Mouse (Mus musculus) ES-Bruce4 (cell line): ENCODE measurements around the gene Brinp3. TPM values are rescaled to one million over a fixed set of nuclear protein-coding genes. Genes with fewer than 3 reads are reported as not detected.

ENCODE experiments used
- H3K27ac ChIP-seq: 2 replicates; pipeline ENCODE4 v1.5.1; 2012; ENCODE audit warnings: low read length, inconsistent platforms; ENCODE audit not compliant: insufficient read depth
- H3K27me3 ChIP-seq: 2 replicates; pipeline ENCODE4 v1.6.1; 2012; ENCODE audit warnings: mild to moderate bottlenecking, low read length, inconsistent platforms; ENCODE audit not compliant: control insufficient read depth, poor library complexity, insufficient read depth, severe bottlenecking
- H3K36me3 ChIP-seq: 2 replicates; pipeline ENCODE4 v1.6.1; 2012; ENCODE audit warnings: inconsistent platforms, mild to moderate bottlenecking, low read length, moderate library complexity; ENCODE audit not compliant: control insufficient read depth, poor library complexity, insufficient read depth, severe bottlenecking
- H3K4me1 ChIP-seq: one replicate; pipeline ENCODE4 v1.8.1; 2011; ENCODE audit warnings: low read length; ENCODE audit not compliant: control insufficient read depth, insufficient read depth
- H3K4me3 ChIP-seq: 2 replicates; pipeline ENCODE4 v1.5.1; 2011; ENCODE audit warnings: low read depth, mild to moderate bottlenecking, low read length
- H3K9ac ChIP-seq: 2 replicates; pipeline ENCODE4 v1.6.1; 2012; ENCODE audit warnings: low read depth, mild to moderate bottlenecking, inconsistent platforms; ENCODE audit not compliant: poor library complexity, severe bottlenecking
- H3K9me3 ChIP-seq: replicated peaks from 2 replicates; pipeline ENCODE4 v1.6.1; 2012; ENCODE audit warnings: mild to moderate bottlenecking, low read length, inconsistent platforms; ENCODE audit not compliant: control insufficient read depth, poor library complexity, insufficient read depth, severe bottlenecking
- CTCF ChIP-seq: IDR thresholded peaks from one replicate; pipeline ENCODE4 v1.8.1; 2011; ENCODE audit warnings: low read depth, low read length
- EP300 ChIP-seq: IDR thresholded peaks from 2 replicates; pipeline ENCODE4 v1.6.1; 2011; ENCODE audit warnings: low read depth, low read length; ENCODE audit not compliant: insufficient read depth
- POLR2A ChIP-seq: IDR thresholded peaks from one replicate; pipeline ENCODE4 v1.8.1; 2011; ENCODE audit warnings: low read length; ENCODE audit not compliant: insufficient read depth
- polyA plus RNA-seq: library from polyadenylated mRNA; stranded (reverse); fragments of >200 nt; gene quantifications from 2 replicates; pipeline ENCODE4 v1.2.4, GENCODE M21; 2011; ENCODE audit warnings: low read depth; ENCODE audit not compliant: missing spikeins, insufficient read depth, insufficient read length

Gene Brinp3
- polyA plus RNA-seq, 1 experiment, result not detected

DNA sequence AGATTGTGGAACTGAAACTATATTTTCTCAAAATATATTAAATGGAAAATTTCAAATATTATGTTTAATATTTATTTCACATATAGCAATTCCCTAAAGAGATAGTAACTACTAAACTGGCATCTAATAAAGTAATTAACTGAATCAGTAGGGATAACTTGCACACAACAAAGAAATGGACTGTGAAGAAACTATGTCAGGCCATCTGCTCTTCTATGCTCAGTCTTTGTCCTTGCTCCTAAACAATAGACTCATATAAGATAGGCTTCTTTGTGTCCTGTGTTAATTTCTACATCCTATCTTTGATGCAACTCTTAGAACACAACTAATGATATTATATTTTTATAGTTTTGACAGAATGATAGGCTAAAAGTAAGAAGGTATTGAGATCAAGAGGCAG lies 256.5 kb downstream of the Brinp3 start:
- H3K4me3 ChIP-seq, result no peak overlapping the region
- H3K9me3 ChIP-seq, result no peaks in the 10 kb centered on the region
- no peaks in the 10 kb centered on the region for H3K36me3 ChIP-seq
- H3K27ac ChIP-seq, result no peak overlapping the region
- no peaks in the 10 kb centered on the region for H3K27me3 ChIP-seq
- TF ChIP-seq CTCF, result no peak
- TF ChIP-seq POLR2A, result no peak
- no peak for TF ChIP-seq EP300
- H3K4me1 ChIP-seq, result no peaks in the 10 kb centered on the region
- no peak overlapping the region for H3K9ac ChIP-seq

DNA sequence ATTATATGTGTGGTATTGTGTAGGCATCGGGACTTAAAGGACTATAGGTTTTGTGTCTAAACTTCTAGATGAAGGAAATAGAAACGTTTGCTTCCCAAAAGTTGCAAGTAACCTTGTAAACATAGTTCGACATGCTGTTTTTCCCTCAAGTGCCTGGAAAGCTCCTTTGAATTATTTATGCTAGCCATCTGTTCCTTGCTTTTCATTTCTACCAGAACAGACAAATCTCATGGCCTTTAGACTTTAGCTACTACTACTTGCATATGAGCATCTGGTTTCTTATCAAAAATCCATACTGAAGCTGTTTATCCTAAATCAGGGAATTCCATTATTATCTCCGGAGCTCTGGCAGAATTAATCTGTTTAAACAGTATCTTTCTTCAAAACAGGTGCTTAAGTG lies 288.7 kb downstream of the Brinp3 start:
- H3K4me3 ChIP-seq, result no peak overlapping the region
- H3K9ac ChIP-seq, result no peak overlapping the region
- H3K36me3 ChIP-seq, result no peaks in the 10 kb centered on the region
- TF ChIP-seq CTCF, result no peak
- no peaks in the 10 kb centered on the region for H3K9me3 ChIP-seq
- H3K4me1 ChIP-seq, result no peaks in the 10 kb centered on the region
- no peaks in the 10 kb centered on the region for H3K27me3 ChIP-seq
- no peak overlapping the region for H3K27ac ChIP-seq

DNA sequence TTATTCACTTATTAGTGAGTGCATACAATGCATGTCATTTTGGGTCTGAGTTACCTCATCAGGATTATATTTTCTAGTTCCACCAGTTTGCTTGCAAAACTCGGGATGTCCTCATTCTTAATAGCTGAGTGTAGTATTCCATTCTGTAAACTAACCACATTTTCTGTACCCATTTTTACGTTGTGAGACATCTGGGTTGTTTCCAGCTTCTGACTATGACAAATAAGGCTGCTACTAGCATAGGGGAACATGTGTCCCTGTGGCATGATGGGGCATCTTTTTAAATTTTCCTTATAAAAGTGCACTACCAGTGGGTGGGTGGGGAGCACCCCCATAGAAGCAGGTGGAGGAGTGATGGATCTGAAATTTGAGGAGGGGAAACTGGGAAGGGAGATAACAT lies 292.7 kb downstream of the Brinp3 start:
- no peak overlapping the region for H3K27ac ChIP-seq
- H3K4me3 ChIP-seq, result no peak overlapping the region
- H3K36me3 ChIP-seq, result no peaks in the 10 kb centered on the region
- no peaks in the 10 kb centered on the region for H3K27me3 ChIP-seq
- no peaks in the 10 kb centered on the region for H3K4me1 ChIP-seq
- no peak for TF ChIP-seq CTCF
- TF ChIP-seq POLR2A, result no peak
- no peak for TF ChIP-seq EP300
- no peak overlapping the region for H3K9ac ChIP-seq
- no peaks in the 10 kb centered on the region for H3K9me3 ChIP-seq

DNA sequence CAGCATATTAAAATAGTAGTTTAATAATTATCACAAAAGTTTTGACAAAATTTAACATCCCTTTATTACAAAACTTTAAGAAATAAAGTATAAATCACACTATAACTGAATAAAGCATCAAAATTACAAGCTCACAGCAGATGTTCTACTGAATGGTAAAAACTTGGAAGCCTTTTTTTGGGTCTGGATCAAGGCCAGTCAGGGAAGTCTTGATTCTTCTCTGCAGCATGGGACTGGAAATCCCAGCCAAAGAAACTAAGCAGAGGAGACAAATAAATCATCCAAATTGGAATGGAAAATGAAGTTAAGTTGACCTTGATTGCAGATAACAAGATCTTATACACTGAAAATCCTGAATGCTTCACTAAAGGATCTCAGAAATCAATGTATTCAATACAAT lies 298.3 kb downstream of the Brinp3 start:
- H3K36me3 ChIP-seq, result no peaks in the 10 kb centered on the region
- no peak overlapping the region for H3K27ac ChIP-seq
- no peak overlapping the region for H3K9ac ChIP-seq
- H3K4me1 ChIP-seq, result no peaks in the 10 kb centered on the region
- no peaks in the 10 kb centered on the region for H3K27me3 ChIP-seq
- H3K4me3 ChIP-seq, result no peak overlapping the region
- TF ChIP-seq EP300 (no peak), POLR2A (no peak)
- no peaks in the 10 kb centered on the region for H3K9me3 ChIP-seq

DNA sequence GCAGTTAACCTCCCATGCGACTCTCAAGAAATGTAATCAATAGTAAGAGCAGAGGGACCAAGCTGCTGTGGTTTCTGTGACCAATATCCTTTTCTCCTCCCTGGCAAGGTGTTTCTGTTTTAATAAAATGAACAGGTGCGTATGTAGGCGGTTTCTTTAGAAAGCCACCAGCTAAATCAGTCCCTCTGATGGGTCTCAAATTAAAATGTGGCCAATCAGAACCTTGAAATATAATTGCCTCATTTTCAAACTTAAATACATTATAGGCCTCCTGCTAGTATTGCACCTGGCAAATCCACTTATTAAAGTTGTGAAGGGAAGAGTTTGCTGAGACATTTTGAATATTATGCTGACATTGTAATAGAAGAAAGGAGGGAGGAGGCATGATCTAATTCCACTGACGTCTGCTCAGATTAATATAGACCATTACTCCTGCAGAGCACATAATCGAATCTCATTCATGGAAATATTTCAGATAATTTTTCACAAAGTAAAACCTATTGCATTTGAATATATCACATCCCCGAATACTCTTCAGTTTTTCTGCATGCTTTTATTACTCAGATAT lies 305.5 kb downstream of the Brinp3 start:
- TF ChIP-seq EP300 (no peak), POLR2A (no peak), CTCF (no peak)
- H3K4me1 ChIP-seq, result no peaks in the 10 kb centered on the region
- H3K27ac ChIP-seq, result no peak overlapping the region
- H3K9ac ChIP-seq, result no peak overlapping the region
- H3K9me3 ChIP-seq, result no peaks in the 10 kb centered on the region
- no peaks in the 10 kb centered on the region for H3K27me3 ChIP-seq
- no peak overlapping the region for H3K4me3 ChIP-seq
- H3K36me3 ChIP-seq, result no peaks in the 10 kb centered on the region

DNA sequence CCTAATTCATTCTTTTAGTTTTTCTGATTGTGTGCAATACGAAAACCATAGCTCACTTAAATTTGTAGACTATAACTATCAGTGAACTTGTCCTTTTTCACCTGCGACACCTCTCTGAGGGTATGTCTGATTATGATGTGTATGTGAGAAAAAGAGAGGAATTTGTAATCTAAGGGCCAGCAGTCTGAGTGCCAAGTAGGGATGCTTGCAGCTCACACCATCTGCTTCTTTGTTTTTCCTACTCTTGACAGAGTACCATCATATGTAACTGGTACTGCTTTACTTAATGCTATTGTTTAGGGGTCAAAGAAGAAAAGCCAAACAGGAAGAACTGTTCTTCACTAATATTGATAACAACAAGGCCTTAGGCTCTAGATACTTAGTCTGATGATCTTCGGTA lies 307.3 kb downstream of the Brinp3 start:
- no peaks in the 10 kb centered on the region for H3K36me3 ChIP-seq
- no peak overlapping the region for H3K9ac ChIP-seq
- no peaks in the 10 kb centered on the region for H3K4me1 ChIP-seq
- no peak overlapping the region for H3K4me3 ChIP-seq
- no peaks in the 10 kb centered on the region for H3K9me3 ChIP-seq
- no peaks in the 10 kb centered on the region for H3K27me3 ChIP-seq
- no peak overlapping the region for H3K27ac ChIP-seq
- TF ChIP-seq CTCF (no peak), EP300 (no peak), POLR2A (no peak)
